Mouse (Mus musculus) kidney, embryonic 16.5 days (tissue): Measurements from ENCODE around the gene Dlk1. TPM values are rescaled to one million over a fixed set of nuclear protein-coding genes. Genes with fewer than 3 reads are reported as not detected.

ENCODE experiments used
- ATAC-seq: fragments of 200-750 bp; cut with Nextera tagmentation; 2 replicates; pipeline ENCODE4 v1.8.0; 2017; ENCODE audit warnings: moderate TSS enrichment; ENCODE audit not compliant: low FRiP score, low TSS enrichment
- H3K27ac ChIP-seq: fragments of 300-500 bp; sonication (generic); 2 replicates; pipeline ENCODE4 v1.5.1; 2014; ENCODE audit warnings: low read length
- H3K27me3 ChIP-seq: fragments of 300-500 bp; sonication (generic); 2 replicates; pipeline ENCODE4 v1.6.1; 2014; ENCODE audit warnings: low read length, control low read depth, mixed read lengths; ENCODE audit not compliant: insufficient read depth
- H3K36me3 ChIP-seq: fragments of 300-500 bp; sonication (generic); 2 replicates; pipeline ENCODE4 v1.6.1; 2014; ENCODE audit warnings: low read length, control low read depth, mixed read lengths; ENCODE audit not compliant: insufficient read depth
- H3K4me1 ChIP-seq: fragments of 300-500 bp; sonication (generic); 2 replicates; pipeline ENCODE4 v1.6.1; 2014; ENCODE audit warnings: low read length, control low read depth, mixed read lengths; ENCODE audit not compliant: insufficient read depth
- H3K4me2 ChIP-seq: fragments of 300-500 bp; sonication (generic); replicated peaks from 2 replicates; pipeline ENCODE4 v1.6.1; 2014; ENCODE audit warnings: low read depth, low read length
- H3K4me3 ChIP-seq: fragments of 300-500 bp; sonication (generic); 2 replicates; pipeline ENCODE4 v1.5.1; 2014; ENCODE audit warnings: mild to moderate bottlenecking, low read length
- H3K9ac ChIP-seq: fragments of 300-500 bp; sonication (generic); replicated peaks from 2 replicates; pipeline ENCODE4 v1.6.1; 2014; ENCODE audit warnings: low read length
- H3K9me3 ChIP-seq: fragments of 300-500 bp; sonication (generic); 2 replicates; pipeline ENCODE4 v1.6.1; 2016; ENCODE audit warnings: low read length, control low read depth
- WGBS: fragments of 180-500 bp; shearing (Covaris S2); extraction: QIAGEN DNeasy Blood & Tissue Kit; methylation state at CpG from one replicate; pipeline ENCODE4 v1.1.7; 2014; 5-methylcytosine and 5-hydroxymethylcytosine counted together
- polyA plus RNA-seq: library from polyadenylated mRNA; unstranded; fragments of >200 nt; fragmentation: Nextera tagmentation; extraction: Ambion mirVana; gene quantifications from 2 replicates; pipeline ENCODE4 v1.2.1, GENCODE M21; 2015

Dlk1 gene
- polyA plus RNA-seq, 1 experiment from 2014 or later = 111 TPM

DNA sequence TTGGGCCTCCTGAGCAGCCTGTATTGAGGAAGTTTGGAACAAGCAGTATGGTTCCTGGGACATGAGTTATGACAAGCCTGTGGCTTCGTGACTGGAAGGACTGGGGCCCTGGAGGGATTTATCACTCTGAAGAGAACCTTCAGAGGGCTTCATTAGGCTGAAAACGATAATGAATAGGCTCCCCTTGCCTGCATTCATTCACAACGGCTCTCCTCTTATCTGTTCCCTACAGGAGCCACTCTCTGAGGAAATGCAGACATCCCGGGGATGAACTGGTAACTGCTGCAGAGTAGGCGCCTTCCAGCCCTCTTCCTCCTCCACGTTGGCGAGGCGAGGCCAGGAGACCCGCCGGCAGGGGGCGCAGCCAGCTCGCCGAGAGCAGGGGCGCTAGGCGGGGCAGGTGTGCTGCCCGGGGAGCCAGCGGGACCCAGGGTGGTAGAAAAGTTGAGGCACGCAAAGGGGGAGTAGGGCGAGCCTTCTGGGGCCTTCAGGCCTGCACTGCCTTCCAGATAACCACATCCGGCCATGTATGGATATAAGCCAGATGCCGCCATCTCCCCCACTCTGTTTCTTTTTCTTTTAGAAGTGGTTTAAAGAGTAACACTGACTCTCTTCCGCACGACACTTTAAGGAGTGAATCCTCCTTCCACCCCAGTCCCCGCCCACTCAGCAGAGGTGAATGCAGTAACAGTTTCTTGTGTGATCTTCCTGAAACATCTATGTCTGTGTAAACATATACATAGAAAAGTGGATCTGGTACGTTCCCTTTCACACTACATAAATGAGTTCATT lies 14.9 kb upstream of the Dlk1 start:
- ATAC-seq = peak; percentile 43; the same call in 1 of the 2 replicates
- Histone ChIP-seq H3K9me3 (no peaks in the 10 kb centered on the region), H3K27me3 (peaks cover 8% of the 10 kb centered on the region), H3K4me1 (peaks cover 29% of the 10 kb centered on the region), H3K36me3 (no peaks in the 10 kb centered on the region), H3K4me2 (peak overlapping the region; percentile 42), H3K4me3 (peak overlapping the region; percentile 27), H3K9ac (0 out of 2 replicates have a peak overlapping the region, but pooled peaks have one; percentile 19), H3K27ac (peak overlapping the region; percentile 40)
- WGBS = 8% methylated on average over 25 of the region's 25 CpGs

- ATAC-seq = no peak
Measured at GRCm38 (mm10) chr12:109438383-109438782, 14.2 kb upstream of the Dlk1 start.

DNA sequence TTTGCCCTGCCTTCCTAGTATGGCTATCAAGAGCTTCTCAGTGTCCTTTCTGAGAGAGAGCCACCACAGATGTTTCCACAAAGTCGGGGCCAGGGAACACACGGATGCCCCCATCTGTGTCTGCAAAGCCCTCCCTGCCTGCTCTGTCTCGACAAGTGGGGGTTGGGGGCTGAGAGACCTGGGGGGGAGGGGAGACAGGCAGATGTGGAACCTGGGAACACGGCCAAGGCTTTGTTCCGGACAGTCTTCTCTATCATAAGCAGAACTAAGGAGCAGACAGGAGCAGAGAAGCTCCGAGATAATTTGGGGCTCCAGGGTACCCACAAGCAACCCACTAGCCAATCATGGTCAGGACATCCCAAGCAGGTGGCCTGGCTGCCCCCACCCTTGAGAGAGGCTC lies 12.6 kb upstream of the Dlk1 start:
- Histone ChIP-seq H3K9ac (no peak overlapping the region), H3K27ac (no peak overlapping the region), H3K4me1 (peaks cover 36% of the 10 kb centered on the region), H3K36me3 (no peaks in the 10 kb centered on the region), H3K4me2 (no peak overlapping the region), H3K4me3 (no peak overlapping the region), H3K9me3 (no peaks in the 10 kb centered on the region), H3K27me3 (peaks cover 8% of the 10 kb centered on the region)
- ATAC-seq = no peak
- 61% methylated on average over 6 of the region's 6 CpGs for WGBS

More at GRCm38 (mm10) chr12:109438383-109438782, 14.2 kb upstream of the Dlk1 start:
- H3K27ac ChIP-seq = no peak overlapping the region
- no peaks in the 10 kb centered on the region for H3K9me3 ChIP-seq
- 83% methylated on average over 6 of the region's 6 CpGs for WGBS
- H3K4me3 ChIP-seq = no peak overlapping the region
- peaks cover 30% of the 10 kb centered on the region for H3K4me1 ChIP-seq
- H3K4me2 ChIP-seq = no peak overlapping the region
- H3K36me3 ChIP-seq = no peaks in the 10 kb centered on the region
- no peak overlapping the region for H3K9ac ChIP-seq
- peaks cover 8% of the 10 kb centered on the region for H3K27me3 ChIP-seq

- no peaks in the 10 kb centered on the region for H3K9me3 ChIP-seq
- peaks cover 43% of the 10 kb centered on the region for H3K4me1 ChIP-seq
- 54% methylated on average over 6 of the region's 6 CpGs for WGBS
- ATAC-seq = no peak
- no peaks in the 10 kb centered on the region for H3K36me3 ChIP-seq
- peaks cover 12% of the 10 kb centered on the region for H3K27me3 ChIP-seq
- no peak overlapping the region for H3K4me3 ChIP-seq
- no peak overlapping the region for H3K4me2 ChIP-seq
- no peak overlapping the region for H3K27ac ChIP-seq
- no peak overlapping the region for H3K9ac ChIP-seq
Measured at GRCm38 (mm10) chr12:109441366-109441765, 11.3 kb upstream of the Dlk1 start.

- WGBS = 41% methylated on average over 13 of the region's 13 CpGs
- Histone ChIP-seq H3K4me1 (peaks cover 38% of the 10 kb centered on the region), H3K27ac (no peak overlapping the region), H3K4me3 (no peak overlapping the region), H3K36me3 (no peaks in the 10 kb centered on the region), H3K4me2 (no peak overlapping the region), H3K9ac (no peak overlapping the region), H3K9me3 (no peaks in the 10 kb centered on the region), H3K27me3 (peaks cover 12% of the 10 kb centered on the region)
- no peak for ATAC-seq
Measured at GRCm38 (mm10) chr12:109442115-109442514, 10.5 kb upstream of the Dlk1 start.

DNA sequence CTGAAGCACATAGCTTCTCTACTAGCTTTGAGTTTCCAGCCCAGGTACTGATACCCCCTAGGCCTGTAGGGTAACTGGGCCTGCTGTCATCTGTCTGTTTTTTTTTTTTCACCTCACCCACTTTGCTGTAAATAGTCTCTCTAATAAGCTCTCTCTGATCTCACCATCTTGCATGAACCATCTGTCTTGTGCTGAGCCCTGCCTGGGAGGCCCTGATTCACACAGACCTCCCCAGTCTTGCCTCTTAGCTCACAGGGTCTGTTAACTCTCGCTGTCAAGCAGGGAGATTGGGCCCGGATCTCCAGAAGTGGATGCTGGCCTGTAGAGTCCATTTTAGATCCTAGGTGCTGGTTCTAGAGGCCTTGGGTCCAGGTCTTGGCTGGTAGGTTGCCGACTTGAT lies 9.3 kb upstream of the Dlk1 start:
- H3K4me1 ChIP-seq = peaks cover 28% of the 10 kb centered on the region
- ATAC-seq = no peak
- H3K4me3 ChIP-seq = no peak overlapping the region
- no peak overlapping the region for H3K9ac ChIP-seq
- no peaks in the 10 kb centered on the region for H3K36me3 ChIP-seq
- H3K9me3 ChIP-seq = no peaks in the 10 kb centered on the region
- H3K27me3 ChIP-seq = peaks cover 11% of the 10 kb centered on the region
- no peak overlapping the region for H3K4me2 ChIP-seq
- no peak overlapping the region for H3K27ac ChIP-seq
- WGBS = 62% methylated on average over 3 of the region's 3 CpGs

GRCm38 (mm10) chr12:109444999-109445398 lies 7.6 kb upstream of the Dlk1 start:
- H3K9me3 ChIP-seq = no peaks in the 10 kb centered on the region
- no peak overlapping the region for H3K9ac ChIP-seq
- 41% methylated on average over 5 of the region's 5 CpGs for WGBS
- H3K4me2 ChIP-seq = no peak overlapping the region
- peaks cover 7% of the 10 kb centered on the region; the same call in 1 of the 2 replicates for H3K27me3 ChIP-seq
- H3K36me3 ChIP-seq = no peaks in the 10 kb centered on the region
- no peak overlapping the region for H3K4me3 ChIP-seq
- ATAC-seq = no peak
- H3K27ac ChIP-seq = no peak overlapping the region
- H3K4me1 ChIP-seq = peaks cover 40% of the 10 kb centered on the region

DNA sequence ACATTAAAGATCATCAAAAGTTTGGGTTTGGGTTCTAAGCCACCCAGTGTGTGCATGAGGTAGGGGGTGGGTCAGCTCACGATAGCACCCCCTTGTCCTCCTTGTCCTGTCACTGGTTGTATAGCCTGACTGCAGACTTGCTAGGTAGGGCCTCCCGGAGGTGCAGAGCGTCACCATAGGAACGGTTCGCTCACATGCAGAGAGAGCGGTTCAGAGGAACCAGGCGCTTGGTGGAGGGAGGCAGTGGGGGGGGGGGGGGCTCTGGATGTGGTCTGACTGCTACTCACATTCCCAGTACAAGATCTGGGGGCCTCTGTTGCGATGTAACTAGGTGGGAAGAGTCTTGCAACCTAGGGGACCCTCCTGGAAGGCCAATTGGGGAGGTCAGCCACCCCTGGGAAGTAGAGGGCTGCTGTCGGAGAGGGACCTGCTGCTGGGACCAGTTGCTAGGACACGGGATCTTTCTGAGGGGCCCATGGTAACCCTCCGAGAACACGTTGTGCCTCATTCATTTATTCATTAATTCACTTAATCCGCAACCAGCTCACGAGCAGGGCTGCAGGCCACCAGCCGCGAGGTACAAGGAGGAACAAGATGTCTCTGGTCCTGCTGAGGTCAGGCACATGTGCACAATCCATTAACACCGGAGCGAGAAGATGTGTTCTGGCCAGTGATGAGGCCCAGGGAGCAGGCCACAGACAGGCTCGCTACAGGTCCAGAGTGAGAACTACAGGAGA lies 7.0 kb upstream of the Dlk1 start:
- H3K9me3 ChIP-seq = no peaks in the 10 kb centered on the region
- H3K27me3 ChIP-seq = peaks cover 12% of the 10 kb centered on the region
- no peak overlapping the region for H3K27ac ChIP-seq
- H3K4me3 ChIP-seq = peak overlapping the region; percentile 7; the same call in 1 of the 2 replicates
- peak; percentile 28; the same call in 1 of the 2 replicates for ATAC-seq
- peaks cover 47% of the 10 kb centered on the region for H3K4me1 ChIP-seq
- peak overlapping the region; percentile 43 for H3K4me2 ChIP-seq
- H3K9ac ChIP-seq = no peak overlapping the region
- 21% methylated on average over 19 of the region's 19 CpGs for WGBS
- no peaks in the 10 kb centered on the region for H3K36me3 ChIP-seq

- Histone ChIP-seq H3K9ac (0 out of 2 replicates have a peak overlapping the region, but pooled peaks have one; percentile 15), H3K36me3 (no peaks in the 10 kb centered on the region), H3K9me3 (no peaks in the 10 kb centered on the region), H3K27me3 (peaks cover 19% of the 10 kb centered on the region), H3K4me1 (peaks cover 48% of the 10 kb centered on the region), H3K4me3 (peak overlapping the region; percentile 7; the same call in 1 of the 2 replicates), H3K4me2 (peak overlapping the region; percentile 43), H3K27ac (no peak overlapping the region)
- 14% methylated on average over 18 of the region's 18 CpGs for WGBS
- no peak for ATAC-seq
Measured at GRCm38 (mm10) chr12:109446236-109446941, 6.2 kb upstream of the Dlk1 start.
